Mouse (Mus musculus): ENCODE results near the gene Orai1. TPM values are rescaled to one million over a fixed set of nuclear protein-coding genes. Genes with fewer than 3 reads are reported as not detected.

Orai1 gene
- polyA plus RNA-seq, 1 experiment from 2014 or later = 16.6 TPM

DNA sequence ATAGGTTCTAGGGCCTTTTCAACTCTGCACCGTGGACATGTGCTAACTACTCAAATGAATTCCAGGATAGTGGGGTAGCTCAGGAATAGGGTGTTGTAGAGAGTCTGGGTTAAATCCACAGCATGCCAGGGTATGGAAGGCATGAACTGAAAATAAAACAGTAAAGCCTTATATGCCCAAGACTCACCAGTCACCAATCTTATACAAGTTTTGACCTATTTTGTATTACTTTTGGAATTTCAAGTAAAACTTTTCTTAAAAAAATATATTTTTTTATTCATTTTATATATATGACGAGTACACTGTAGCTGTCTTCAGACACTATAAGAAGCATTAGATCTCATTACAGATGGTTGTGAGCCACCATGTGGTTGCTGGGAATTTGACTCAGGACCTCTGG is 21.1 kb upstream of the Orai1 start:
- Histone ChIP-seq H3K4me3 (replicated peaks; ENCODE audit: low read length) (peak overlapping the region; percentile 26; the same call in 1 of the 2 replicates), H3K36me3 (ENCODE audit: control insufficient read depth, insufficient read depth, low read length) (no peaks in the 10 kb centered on the region), H3K4me2 (ENCODE audit: low read depth, low read length) (peak overlapping the region; percentile 50), H3K27ac (ENCODE audit: low read length) (no peak overlapping the region), H3K9ac (ENCODE audit: low read length) (no peak overlapping the region), H3K9me3 (replicated peaks; ENCODE audit: control insufficient read depth, low read length) (no peaks in the 10 kb centered on the region), H3K27me3 (ENCODE audit: control insufficient read depth, insufficient read depth, low read length) (no peaks in the 10 kb centered on the region), H3K4me1 (ENCODE audit: control insufficient read depth, insufficient read depth, low read length) (peaks cover 11% of the 10 kb centered on the region; the same call in 1 of the 2 replicates)
- no peak for ATAC-seq (ENCODE audit: insufficient read depth, low FRiP score)
- 48% methylated on average over 2 of the region's 2 CpGs for WGBS

DNA sequence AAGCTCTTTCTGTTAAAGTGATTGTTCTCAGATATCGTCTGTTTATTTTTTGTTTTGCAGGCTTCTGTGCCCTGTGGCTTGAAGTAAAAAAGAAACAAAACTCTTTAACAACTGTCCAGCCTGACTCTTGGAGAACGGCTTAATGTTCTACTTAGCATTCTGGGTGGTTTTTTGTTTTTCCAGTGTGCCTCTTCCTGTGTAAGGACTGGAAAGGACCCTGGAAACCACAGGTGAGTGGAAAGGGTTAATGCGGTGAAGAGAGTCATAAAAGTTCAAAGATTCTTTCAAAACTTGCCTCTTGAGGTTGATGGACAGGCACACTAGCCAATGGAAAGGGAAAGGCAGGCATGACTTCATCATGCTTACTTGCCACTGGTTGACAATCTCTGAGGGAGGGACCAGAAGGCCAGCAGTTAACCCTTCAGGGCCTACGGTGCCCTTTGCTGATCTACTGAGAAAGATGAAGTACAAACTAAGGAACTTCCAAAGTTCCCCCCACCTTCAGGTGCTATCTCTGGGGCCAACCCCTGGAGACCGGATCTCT is 20.5 kb upstream of the Orai1 start:
- peak overlapping the region; percentile 26 for H3K4me3 ChIP-seq (replicated peaks; ENCODE audit: low read length)
- H3K9me3 ChIP-seq (replicated peaks; ENCODE audit: control insufficient read depth, low read length) = no peaks in the 10 kb centered on the region
- no peaks in the 10 kb centered on the region for H3K27me3 ChIP-seq (ENCODE audit: control insufficient read depth, insufficient read depth, low read length)
- H3K4me1 ChIP-seq (ENCODE audit: control insufficient read depth, insufficient read depth, low read length) = peaks cover 13% of the 10 kb centered on the region; the same call in 1 of the 2 replicates
- peak overlapping the region; percentile 50 for H3K4me2 ChIP-seq (ENCODE audit: low read depth, low read length)
- H3K36me3 ChIP-seq (ENCODE audit: control insufficient read depth, insufficient read depth, low read length) = no peaks in the 10 kb centered on the region
- WGBS = 11% methylated on average over 5 of the region's 5 CpGs
- peak; percentile 93 for ATAC-seq (ENCODE audit: insufficient read depth, low FRiP score)
- H3K27ac ChIP-seq (ENCODE audit: low read length) = no peak overlapping the region
- H3K9ac ChIP-seq (ENCODE audit: low read length) = 0 out of 2 replicates have a peak overlapping the region, but pooled peaks have one; percentile 33

DNA sequence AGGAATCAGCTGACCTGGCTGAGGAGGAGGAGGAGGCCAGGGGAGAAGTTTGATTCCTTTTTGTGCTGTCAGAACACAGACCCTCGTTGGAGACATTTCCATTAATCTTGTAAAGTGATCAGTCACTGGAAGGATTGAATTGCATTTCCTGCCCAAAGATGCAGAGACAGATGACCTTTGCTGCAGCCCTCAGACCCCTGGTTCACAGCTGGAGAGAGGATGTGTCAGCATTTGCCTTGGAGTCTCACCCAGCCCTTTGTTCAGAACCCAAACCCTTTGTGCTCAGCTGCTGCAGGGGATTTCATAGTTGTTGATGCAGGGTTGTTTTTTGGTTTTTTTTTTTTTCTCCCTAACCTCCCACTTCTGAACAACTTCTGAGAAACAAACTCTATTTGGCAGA is 20.0 kb upstream of the Orai1 start:
- H3K4me1 ChIP-seq (ENCODE audit: control insufficient read depth, insufficient read depth, low read length) = peaks cover 12% of the 10 kb centered on the region; the same call in 1 of the 2 replicates
- H3K4me3 ChIP-seq (replicated peaks; ENCODE audit: low read length) = no peak overlapping the region
- H3K4me2 ChIP-seq (ENCODE audit: low read depth, low read length) = no peak overlapping the region
- no peaks in the 10 kb centered on the region for H3K36me3 ChIP-seq (ENCODE audit: control insufficient read depth, insufficient read depth, low read length)
- ATAC-seq (ENCODE audit: insufficient read depth, low FRiP score) = no peak
- H3K27me3 ChIP-seq (ENCODE audit: control insufficient read depth, insufficient read depth, low read length) = no peaks in the 10 kb centered on the region
- WGBS = 0% methylated on average over 1 of the region's 1 CpGs
- 0 out of 2 replicates have a peak overlapping the region, but pooled peaks have one; percentile 33 for H3K9ac ChIP-seq (ENCODE audit: low read length)
- H3K9me3 ChIP-seq (replicated peaks; ENCODE audit: control insufficient read depth, low read length) = no peaks in the 10 kb centered on the region
- H3K27ac ChIP-seq (ENCODE audit: low read length) = no peak overlapping the region

DNA sequence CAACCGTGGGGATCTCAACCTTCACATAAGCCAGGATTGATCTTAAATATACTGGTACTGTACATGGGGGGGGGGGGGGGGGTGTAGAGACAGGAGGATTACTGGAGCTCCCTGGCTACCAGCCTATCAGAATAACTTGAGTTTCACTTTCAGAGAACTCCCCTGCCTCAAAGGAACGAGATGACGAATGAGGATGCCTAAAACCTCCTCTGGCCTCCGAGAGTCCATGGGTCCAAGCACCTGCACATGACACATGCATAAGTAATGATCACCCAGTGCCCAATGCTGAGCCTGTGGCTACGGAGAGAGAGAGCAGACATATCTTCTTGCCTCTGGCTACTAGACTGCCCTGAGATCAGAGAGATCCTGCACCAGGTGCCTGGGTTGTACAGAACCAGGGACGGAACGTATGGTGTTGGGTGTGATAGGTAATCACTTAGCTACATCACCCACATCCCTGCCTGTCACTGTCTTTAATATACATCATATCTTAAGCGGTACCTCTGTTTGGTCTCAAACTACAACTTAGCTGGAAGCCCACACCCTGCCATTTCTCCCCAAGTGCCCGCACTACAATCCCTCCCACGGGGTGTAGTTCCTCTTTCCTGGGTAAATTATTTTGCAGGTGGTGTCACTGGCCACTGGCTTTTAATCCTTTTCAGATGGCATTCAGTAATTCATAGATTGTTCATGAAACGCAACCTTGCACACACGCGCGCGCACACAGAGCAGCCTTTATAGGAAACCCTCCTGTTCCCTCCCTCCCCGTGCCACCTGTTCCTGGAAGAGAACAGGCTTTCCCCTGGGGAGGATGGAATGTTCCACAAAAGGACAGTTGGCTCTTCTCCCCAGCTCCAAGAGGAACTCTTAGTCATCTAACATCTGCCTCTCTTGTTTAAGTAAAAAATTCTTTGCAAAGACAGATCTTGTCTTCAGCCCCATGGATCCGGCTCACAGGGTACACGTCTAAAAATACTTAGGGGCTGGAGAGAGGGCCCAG is 17.4 kb upstream of the Orai1 start:
- Histone ChIP-seq H3K27me3 (ENCODE audit: control insufficient read depth, insufficient read depth, low read length) (no peaks in the 10 kb centered on the region), H3K9me3 (replicated peaks; ENCODE audit: control insufficient read depth, low read length) (no peaks in the 10 kb centered on the region), H3K9ac (ENCODE audit: low read length) (no peak overlapping the region; the same call in 1 of the 2 replicates), H3K4me3 (replicated peaks; ENCODE audit: low read length) (no peak overlapping the region), H3K4me2 (ENCODE audit: low read depth, low read length) (no peak overlapping the region), H3K4me1 (ENCODE audit: control insufficient read depth, insufficient read depth, low read length) (peaks cover 7% of the 10 kb centered on the region; the same call in 1 of the 2 replicates), H3K27ac (ENCODE audit: low read length) (no peak overlapping the region), H3K36me3 (ENCODE audit: control insufficient read depth, insufficient read depth, low read length) (no peaks in the 10 kb centered on the region)
- no peak for ATAC-seq (ENCODE audit: insufficient read depth, low FRiP score)
- WGBS = 75% methylated on average over 18 of the region's 18 CpGs

DNA sequence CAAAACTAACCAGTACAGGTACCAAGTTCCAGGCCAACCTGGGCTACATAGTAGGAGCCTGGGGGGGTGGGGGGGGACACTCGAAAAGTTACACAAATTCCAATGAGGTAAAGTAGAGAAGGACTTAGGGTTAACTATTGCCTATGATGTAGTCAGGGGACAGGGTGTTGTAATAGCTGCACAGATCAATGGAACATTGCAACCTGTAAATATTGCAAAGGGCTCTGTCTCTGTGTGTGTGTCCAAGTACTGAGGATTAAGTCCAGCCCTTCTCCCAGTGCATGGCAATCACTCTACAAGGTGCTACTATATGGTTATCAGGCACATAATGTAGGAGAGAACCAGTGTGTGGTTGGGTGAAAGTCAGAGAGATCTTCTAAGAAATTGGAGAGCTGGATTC is 14.0 kb upstream of the Orai1 start:
- no peak overlapping the region for H3K4me3 ChIP-seq (replicated peaks; ENCODE audit: low read length)
- ATAC-seq (ENCODE audit: insufficient read depth, low FRiP score) = no peak
- no peak overlapping the region for H3K4me2 ChIP-seq (ENCODE audit: low read depth, low read length)
- WGBS = 74% methylated on average over 1 of the region's 1 CpGs
- no peaks in the 10 kb centered on the region for H3K9me3 ChIP-seq (replicated peaks; ENCODE audit: control insufficient read depth, low read length)
- no peaks in the 10 kb centered on the region for H3K27me3 ChIP-seq (ENCODE audit: control insufficient read depth, insufficient read depth, low read length)
- no peaks in the 10 kb centered on the region for H3K36me3 ChIP-seq (ENCODE audit: control insufficient read depth, insufficient read depth, low read length)
- no peak overlapping the region for H3K9ac ChIP-seq (ENCODE audit: low read length)
- peaks cover 3% of the 10 kb centered on the region; the same call in 1 of the 2 replicates for H3K4me1 ChIP-seq (ENCODE audit: control insufficient read depth, insufficient read depth, low read length)
- H3K27ac ChIP-seq (ENCODE audit: low read length) = no peak overlapping the region

DNA sequence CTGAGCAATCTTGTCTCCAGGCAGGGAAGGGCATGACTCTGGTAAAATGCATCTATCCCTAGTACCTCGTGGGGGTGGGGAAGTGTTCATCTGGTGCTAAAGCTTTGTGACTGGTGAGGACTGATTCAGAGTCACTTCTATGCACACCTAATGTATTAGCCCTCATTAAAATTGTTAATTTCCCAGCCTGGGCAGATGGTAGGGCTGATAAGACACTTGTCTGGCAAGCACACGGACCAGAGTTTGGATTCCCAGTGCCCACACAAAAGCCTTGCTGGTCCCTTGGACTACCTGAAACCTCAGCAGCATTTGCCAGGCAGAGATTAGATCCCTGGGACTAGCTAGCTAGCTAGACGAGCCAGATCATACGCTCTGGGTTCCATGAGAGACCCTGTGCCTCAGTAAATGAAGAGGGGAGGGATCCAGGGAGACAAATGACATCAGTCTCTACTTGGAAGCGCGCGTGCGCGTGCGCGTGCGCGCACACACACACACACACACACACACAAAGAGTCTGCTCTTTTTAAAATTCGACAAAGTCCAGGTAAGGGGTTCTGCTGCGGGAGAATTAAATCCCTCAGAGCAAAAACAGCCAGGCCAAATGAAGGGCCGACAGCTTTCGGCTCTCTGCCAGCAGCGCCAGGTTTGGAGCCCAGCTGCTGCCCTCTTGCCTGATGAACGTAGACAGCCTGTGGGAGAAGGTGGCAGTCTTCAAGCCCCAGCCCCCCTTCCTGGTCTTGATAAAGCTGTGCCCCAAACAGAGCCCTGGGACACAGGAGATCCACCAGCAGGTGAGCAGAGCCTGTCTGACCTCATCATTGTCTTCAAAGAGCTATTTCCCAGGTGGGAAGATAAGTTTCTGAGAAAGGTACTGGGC is 8.9 kb upstream of the Orai1 start:
- WGBS = 57% methylated on average over 19 of the region's 19 CpGs
- H3K4me1 ChIP-seq (ENCODE audit: control insufficient read depth, insufficient read depth, low read length) = peaks cover 11% of the 10 kb centered on the region
- ATAC-seq (ENCODE audit: insufficient read depth, low FRiP score) = no peak

DNA sequence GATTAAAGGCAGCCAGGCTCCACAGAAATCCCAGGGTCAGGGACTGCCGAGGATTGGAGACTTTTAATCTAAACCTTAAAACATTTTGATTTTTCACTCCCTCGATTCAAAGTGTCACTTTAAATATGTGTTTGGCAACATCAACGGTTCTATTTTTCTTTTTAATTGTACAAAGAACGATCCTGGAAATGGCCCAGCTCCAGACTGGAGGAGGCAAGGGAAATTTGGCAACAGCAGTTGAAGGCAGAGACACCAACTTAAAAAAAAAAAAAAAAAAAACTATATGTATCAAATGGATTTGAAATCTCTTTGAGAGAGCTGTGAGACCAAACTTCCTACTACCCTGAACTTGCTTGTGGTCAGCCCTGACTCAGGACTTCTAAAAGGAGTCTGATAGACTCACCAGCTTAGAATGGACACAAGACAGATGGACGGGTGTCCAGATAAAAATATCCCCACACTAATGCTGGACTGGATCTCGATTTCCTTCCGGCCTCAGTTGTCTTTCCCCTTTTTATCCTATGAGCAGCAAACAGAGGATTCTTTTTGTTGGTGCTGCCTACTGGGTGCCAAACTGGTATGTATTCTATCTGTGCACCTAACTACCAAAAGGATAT is 5.9 kb upstream of the Orai1 start:
- Histone ChIP-seq H3K9me3 (replicated peaks; ENCODE audit: control insufficient read depth, low read length) (no peaks in the 10 kb centered on the region), H3K36me3 (ENCODE audit: control insufficient read depth, insufficient read depth, low read length) (no peaks in the 10 kb centered on the region), H3K4me2 (ENCODE audit: low read depth, low read length) (no peak overlapping the region), H3K9ac (ENCODE audit: low read length) (no peak overlapping the region), H3K4me3 (replicated peaks; ENCODE audit: low read length) (no peak overlapping the region), H3K27me3 (ENCODE audit: control insufficient read depth, insufficient read depth, low read length) (no peaks in the 10 kb centered on the region), H3K27ac (ENCODE audit: low read length) (peak overlapping the region; percentile 69), H3K4me1 (ENCODE audit: control insufficient read depth, insufficient read depth, low read length) (peaks cover 13% of the 10 kb centered on the region)
- ATAC-seq (ENCODE audit: insufficient read depth, low FRiP score) = no peak
- WGBS = 55% methylated on average over 7 of the region's 7 CpGs

More for the DNA sequence above, 8.9 kb upstream of the Orai1 start:
- H3K27ac ChIP-seq (ENCODE audit: low read length) = no peak overlapping the region
- no peaks in the 10 kb centered on the region for H3K36me3 ChIP-seq (ENCODE audit: control insufficient read depth, insufficient read depth, low read length)
- H3K4me2 ChIP-seq (ENCODE audit: low read depth, low read length) = no peak overlapping the region
- H3K4me3 ChIP-seq (replicated peaks; ENCODE audit: low read length) = no peak overlapping the region
- H3K9me3 ChIP-seq (replicated peaks; ENCODE audit: control insufficient read depth, low read length) = no peaks in the 10 kb centered on the region
- no peaks in the 10 kb centered on the region for H3K27me3 ChIP-seq (ENCODE audit: control insufficient read depth, insufficient read depth, low read length)
- peak overlapping the region; percentile 29; the same call in 1 of the 2 replicates for H3K9ac ChIP-seq (ENCODE audit: low read length)

DNA sequence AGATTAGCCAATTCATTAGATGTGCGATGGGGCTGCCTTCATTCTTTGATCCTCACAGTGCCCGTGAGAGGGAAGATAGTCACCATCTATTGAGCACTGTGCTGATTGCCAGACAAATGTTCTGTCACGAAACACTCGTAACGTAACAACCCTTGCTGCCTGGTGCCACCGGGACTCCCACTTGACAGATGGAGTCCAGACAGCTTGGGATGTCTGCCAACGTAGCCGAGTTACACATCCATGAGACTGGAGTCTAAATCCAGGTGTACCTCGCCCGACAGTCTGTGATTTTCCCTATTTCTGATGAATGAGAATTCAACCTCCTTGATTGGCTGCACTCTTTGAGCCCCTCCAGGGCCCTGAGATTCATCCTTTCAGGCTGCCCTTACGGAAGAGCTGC is 5.0 kb upstream of the Orai1 start:
- no peaks in the 10 kb centered on the region for H3K9me3 ChIP-seq (replicated peaks; ENCODE audit: control insufficient read depth, low read length)
- H3K36me3 ChIP-seq (ENCODE audit: control insufficient read depth, insufficient read depth, low read length) = no peaks in the 10 kb centered on the region
- H3K4me2 ChIP-seq (ENCODE audit: low read depth, low read length) = no peak overlapping the region
- no peak overlapping the region for H3K9ac ChIP-seq (ENCODE audit: low read length)
- H3K4me1 ChIP-seq (ENCODE audit: control insufficient read depth, insufficient read depth, low read length) = peaks cover 18% of the 10 kb centered on the region
- H3K27me3 ChIP-seq (ENCODE audit: control insufficient read depth, insufficient read depth, low read length) = no peaks in the 10 kb centered on the region
- 43% methylated on average over 11 of the region's 11 CpGs for WGBS
- no peak overlapping the region for H3K4me3 ChIP-seq (replicated peaks; ENCODE audit: low read length)
- no peak for ATAC-seq (ENCODE audit: insufficient read depth, low FRiP score)
- peak overlapping the region; percentile 69; the same call in 1 of the 2 replicates for H3K27ac ChIP-seq (ENCODE audit: low read length)
